Mouse (Mus musculus) midbrain, embryonic 12.5 days (tissue): ENCODE measurements at regions not wholly inside any gene's neighbourhood (a gene's known extent, or its start where the extent isn't known, plus 50 kb on each side); places are given as distances from the start of the nearest gene placed in this dataset.

Experiments used
- ATAC-seq: fragments of 200-750 bp; cut with Nextera tagmentation; 2 replicates; pipeline ENCODE4 v1.8.0; 2017; ENCODE audit warnings: low read depth, moderate TSS enrichment, moderate library complexity; ENCODE audit not compliant: low FRiP score
- H3K27ac ChIP-seq: fragments of 300-500 bp; sonication (generic); replicated peaks from 2 replicates; pipeline ENCODE4 v1.5.1; 2016; ENCODE audit warnings: mild to moderate bottlenecking
- H3K27me3 ChIP-seq: fragments of 300-500 bp; sonication (generic); 2 replicates; pipeline ENCODE4 v1.6.1; 2016; ENCODE audit warnings: mild to moderate bottlenecking
- H3K36me3 ChIP-seq: fragments of 300-500 bp; sonication (generic); 2 replicates; pipeline ENCODE4 v1.6.1; 2016
- H3K4me1 ChIP-seq: fragments of 300-500 bp; sonication (generic); 2 replicates; pipeline ENCODE4 v1.6.1; 2016
- H3K4me2 ChIP-seq: fragments of 300-500 bp; sonication (generic); replicated peaks from 2 replicates; pipeline ENCODE4 v1.6.1; 2016; ENCODE audit warnings: mild to moderate bottlenecking, moderate library complexity
- H3K4me3 ChIP-seq: fragments of 300-500 bp; sonication (generic); 2 replicates; pipeline ENCODE4 v1.5.1; 2016; ENCODE audit warnings: mild to moderate bottlenecking
- H3K9ac ChIP-seq: fragments of 300-500 bp; sonication (generic); replicated peaks from 2 replicates; pipeline ENCODE4 v1.6.1; 2016; ENCODE audit warnings: mild to moderate bottlenecking, moderate library complexity
- H3K9me3 ChIP-seq: fragments of 300-500 bp; sonication (generic); 2 replicates; pipeline ENCODE4 v1.6.1; 2016; ENCODE audit warnings: mild to moderate bottlenecking
- WGBS: fragments of 180-500 bp; shearing (Covaris S2); methylation state at CpG from one replicate; pipeline ENCODE4 v1.1.7; 2016; 5-methylcytosine and 5-hydroxymethylcytosine counted together

- WGBS = 83% methylated on average over 4 of the region's 4 CpGs
- H3K9me3 ChIP-seq = no peaks in the 10 kb centered on the region
- H3K27ac ChIP-seq = no peak overlapping the region
- no peak overlapping the region for H3K4me3 ChIP-seq
- no peaks in the 10 kb centered on the region for H3K27me3 ChIP-seq
- no peak overlapping the region for H3K9ac ChIP-seq
- no peak for ATAC-seq
- H3K4me1 ChIP-seq = 0 out of 2 replicates have a peak, but pooled peaks cover 2% of the 10 kb centered on the region
- no peaks in the 10 kb centered on the region for H3K36me3 ChIP-seq
- no peak overlapping the region for H3K4me2 ChIP-seq
Measured at GRCm38 (mm10) chr3:149485406-149485805, 495.1 kb upstream of the Adgrl2 start.

DNA sequence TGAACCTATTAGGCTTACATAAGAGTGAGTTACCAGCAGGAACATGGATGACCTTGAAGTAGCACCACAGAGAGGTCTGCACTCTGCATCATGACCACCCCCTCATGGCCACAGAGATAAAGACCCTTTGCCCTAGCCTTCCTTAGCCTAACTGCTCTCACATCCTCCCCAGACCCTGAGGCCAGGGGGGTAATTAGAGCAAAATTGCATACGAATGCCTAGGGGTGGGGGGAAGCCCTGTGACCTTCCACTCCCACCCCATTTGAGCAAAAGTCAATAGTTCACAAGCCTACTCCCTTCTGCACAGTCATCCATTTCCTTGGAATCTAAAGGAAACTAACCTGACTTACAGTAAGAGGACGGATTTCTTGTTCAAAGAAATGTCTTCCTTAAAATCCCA, 494.0 kb upstream of the Adgrl2 start:
- H3K9me3 ChIP-seq = no peaks in the 10 kb centered on the region
- H3K4me1 ChIP-seq = 0 out of 2 replicates have a peak, but pooled peaks cover 2% of the 10 kb centered on the region
- H3K27me3 ChIP-seq = no peaks in the 10 kb centered on the region
- 70% methylated on average over 2 of the region's 2 CpGs for WGBS
- ATAC-seq = no peak
- H3K27ac ChIP-seq = no peak overlapping the region
- H3K36me3 ChIP-seq = no peaks in the 10 kb centered on the region
- no peak overlapping the region for H3K4me2 ChIP-seq
- no peak overlapping the region for H3K4me3 ChIP-seq
- H3K9ac ChIP-seq = no peak overlapping the region

GRCm38 (mm10) chr3:149476151-149476550, 485.8 kb upstream of the Adgrl2 start:
- Histone ChIP-seq H3K4me2 (no peak overlapping the region), H3K27ac (no peak overlapping the region), H3K4me1 (no peaks in the 10 kb centered on the region), H3K9ac (no peak overlapping the region), H3K9me3 (no peaks in the 10 kb centered on the region), H3K27me3 (no peaks in the 10 kb centered on the region), H3K36me3 (no peaks in the 10 kb centered on the region), H3K4me3 (no peak overlapping the region)
- no peak for ATAC-seq
- 82% methylated on average over 2 of the region's 2 CpGs for WGBS

- no peak overlapping the region for H3K4me2 ChIP-seq
- no peaks in the 10 kb centered on the region for H3K4me1 ChIP-seq
- no peak for ATAC-seq
- no peaks in the 10 kb centered on the region for H3K9me3 ChIP-seq
- H3K27ac ChIP-seq = no peak overlapping the region
- H3K27me3 ChIP-seq = no peaks in the 10 kb centered on the region
- no peaks in the 10 kb centered on the region for H3K36me3 ChIP-seq
- no peak overlapping the region for H3K4me3 ChIP-seq
- H3K9ac ChIP-seq = no peak overlapping the region
- 91% methylated on average over 5 of the region's 5 CpGs for WGBS
Measured at GRCm38 (mm10) chr3:149466973-149467372, 476.6 kb upstream of the Adgrl2 start.

- no peak for ATAC-seq
- no peak overlapping the region for H3K27ac ChIP-seq
- no peaks in the 10 kb centered on the region for H3K9me3 ChIP-seq
- H3K27me3 ChIP-seq = no peaks in the 10 kb centered on the region
- no peak overlapping the region for H3K4me3 ChIP-seq
- H3K9ac ChIP-seq = no peak overlapping the region
- H3K4me2 ChIP-seq = no peak overlapping the region
- WGBS = 93% methylated on average over 5 of the region's 5 CpGs
- H3K4me1 ChIP-seq = no peaks in the 10 kb centered on the region
- H3K36me3 ChIP-seq = no peaks in the 10 kb centered on the region
Measured at GRCm38 (mm10) chr3:149464603-149465002, 474.2 kb upstream of the Adgrl2 start.

- peak; percentile 56 for ATAC-seq
- Histone ChIP-seq H3K4me1 (no peaks in the 10 kb centered on the region), H3K9ac (no peak overlapping the region), H3K36me3 (no peaks in the 10 kb centered on the region), H3K4me2 (no peak overlapping the region), H3K4me3 (no peak overlapping the region), H3K27ac (no peak overlapping the region), H3K27me3 (no peaks in the 10 kb centered on the region), H3K9me3 (no peaks in the 10 kb centered on the region)
- WGBS = 63% methylated on average over 2 of the region's 2 CpGs
Measured at GRCm38 (mm10) chr3:149462121-149462541, 471.8 kb upstream of the Adgrl2 start.

DNA sequence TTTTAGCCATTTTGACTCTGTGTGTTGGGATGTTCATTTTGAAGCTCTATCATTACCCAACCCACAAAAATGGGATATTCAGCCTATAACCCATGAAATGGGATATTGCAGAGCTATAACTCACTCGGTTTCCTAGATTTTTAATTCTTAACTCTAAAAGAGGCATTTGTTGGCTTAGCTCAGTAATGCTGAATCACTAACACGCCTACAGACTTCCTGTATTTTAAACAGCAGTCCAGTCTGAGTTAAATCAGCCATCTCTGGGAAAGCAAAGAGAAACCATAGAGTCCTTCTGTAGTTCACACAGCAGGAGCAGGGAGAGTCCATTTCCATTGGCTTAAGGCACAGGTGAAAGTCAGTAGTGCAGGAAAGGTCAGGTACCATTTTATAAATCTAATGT, 471.3 kb upstream of the Adgrl2 start:
- WGBS = 81% methylated on average over 2 of the region's 2 CpGs
- no peaks in the 10 kb centered on the region for H3K27me3 ChIP-seq
- H3K36me3 ChIP-seq = no peaks in the 10 kb centered on the region
- ATAC-seq = no peak
- no peak overlapping the region for H3K9ac ChIP-seq
- no peak overlapping the region for H3K4me3 ChIP-seq
- no peaks in the 10 kb centered on the region for H3K9me3 ChIP-seq
- no peak overlapping the region for H3K27ac ChIP-seq
- H3K4me2 ChIP-seq = no peak overlapping the region
- H3K4me1 ChIP-seq = no peaks in the 10 kb centered on the region

DNA sequence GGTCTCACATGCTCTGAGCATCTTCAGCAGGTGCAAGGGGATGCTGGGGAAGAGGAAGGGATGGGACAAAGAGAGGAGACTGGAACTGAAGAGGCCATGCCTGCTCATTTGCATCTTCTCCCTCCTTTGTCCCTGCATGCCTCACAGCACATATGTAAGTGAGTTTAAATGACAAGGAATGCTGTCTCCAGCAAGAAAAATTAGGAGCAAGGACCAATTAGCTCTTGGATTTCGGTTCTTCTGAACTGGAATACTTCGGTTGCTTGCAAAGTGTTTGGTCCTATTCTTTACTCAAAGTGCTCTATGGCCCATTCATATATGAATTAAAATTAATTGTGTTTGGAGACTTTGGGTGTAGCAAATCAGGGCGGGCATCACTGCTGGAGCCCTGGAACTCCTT, 459.0 kb upstream of the Adgrl2 start:
- no peak overlapping the region for H3K27ac ChIP-seq
- peaks cover 3% of the 10 kb centered on the region; the same call in 1 of the 2 replicates for H3K27me3 ChIP-seq
- no peaks in the 10 kb centered on the region for H3K9me3 ChIP-seq
- H3K4me2 ChIP-seq = no peak overlapping the region
- no peak overlapping the region for H3K9ac ChIP-seq
- peaks cover 5% of the 10 kb centered on the region; the same call in 1 of the 2 replicates for H3K4me1 ChIP-seq
- H3K36me3 ChIP-seq = no peaks in the 10 kb centered on the region
- H3K4me3 ChIP-seq = no peak overlapping the region
- 84% methylated on average over 3 of the region's 3 CpGs for WGBS
- ATAC-seq = no peak

DNA sequence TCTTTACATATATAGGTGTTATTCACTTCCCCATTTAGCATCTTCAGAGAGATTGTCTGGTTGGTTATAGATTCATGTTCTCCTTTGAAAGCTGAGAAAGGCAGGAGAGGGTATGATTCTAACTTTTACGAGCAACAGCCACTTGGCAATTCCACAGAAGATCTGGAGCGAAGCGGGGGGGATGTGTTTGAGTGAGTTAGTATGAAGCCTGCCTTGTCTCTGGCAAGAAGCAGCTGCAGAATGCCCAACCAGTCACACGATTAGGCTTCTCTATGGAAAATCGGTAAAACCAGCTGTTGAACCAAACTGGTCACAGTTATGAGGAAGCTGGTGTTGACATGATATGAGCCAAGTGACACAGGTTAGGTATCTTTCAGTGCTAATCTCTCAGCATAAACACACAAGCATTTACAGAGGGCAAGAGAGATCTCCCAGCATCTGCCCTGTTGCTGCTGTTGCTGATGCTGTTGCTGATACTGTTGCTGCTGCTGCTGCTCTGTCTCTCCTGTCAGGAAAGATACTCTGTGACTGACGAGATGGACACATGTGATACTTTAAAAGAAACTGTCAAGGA, 455.7 kb upstream of the Adgrl2 start:
- peaks cover 11% of the 10 kb centered on the region for H3K4me1 ChIP-seq
- H3K4me3 ChIP-seq = no peak overlapping the region
- no peak for ATAC-seq
- H3K4me2 ChIP-seq = no peak overlapping the region
- H3K9ac ChIP-seq = no peak overlapping the region
- no peaks in the 10 kb centered on the region for H3K36me3 ChIP-seq
- no peak overlapping the region for H3K27ac ChIP-seq
- no peaks in the 10 kb centered on the region for H3K9me3 ChIP-seq
- H3K27me3 ChIP-seq = peaks cover 13% of the 10 kb centered on the region
- WGBS = 76% methylated on average over 6 of the region's 6 CpGs

GRCm38 (mm10) chr3:149444854-149445577, 454.7 kb upstream of the Adgrl2 start:
- Histone ChIP-seq H3K4me3 (peak overlapping the region; percentile 35), H3K27ac (peak overlapping the region; percentile 63; the same call in 1 of the 2 replicates), H3K4me1 (peaks cover 11% of the 10 kb centered on the region), H3K27me3 (peaks cover 13% of the 10 kb centered on the region), H3K9ac (0 out of 2 replicates have a peak overlapping the region, but pooled peaks have one; percentile 11), H3K36me3 (no peaks in the 10 kb centered on the region), H3K9me3 (no peaks in the 10 kb centered on the region), H3K4me2 (peak overlapping the region; percentile 53)
- ATAC-seq = peak; percentile 83
- 4% methylated on average over 15 of the region's 15 CpGs for WGBS

DNA sequence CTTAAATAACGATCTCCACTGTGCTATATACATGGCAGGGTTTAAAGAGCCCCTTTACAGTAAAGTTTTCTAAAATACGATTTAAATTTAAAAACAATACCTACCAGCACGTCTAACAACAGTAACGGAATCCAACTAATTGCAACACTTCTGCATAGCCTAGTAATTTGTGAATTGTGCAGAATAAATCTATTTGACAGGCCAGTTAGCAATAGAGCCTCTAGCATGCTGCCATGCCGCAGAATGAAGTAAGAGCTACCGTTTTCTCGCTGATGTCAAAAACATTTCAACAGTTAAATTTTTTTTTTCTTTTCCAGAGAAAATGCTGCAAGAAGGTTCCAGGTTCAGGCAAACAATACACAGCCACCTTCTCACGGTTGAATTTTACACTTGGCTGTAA, 454.0 kb upstream of the Adgrl2 start:
- Histone ChIP-seq H3K4me2 (peak overlapping the region; percentile 53), H3K4me1 (peaks cover 11% of the 10 kb centered on the region), H3K27me3 (peaks cover 13% of the 10 kb centered on the region), H3K27ac (no peak overlapping the region), H3K9ac (no peak overlapping the region), H3K9me3 (no peaks in the 10 kb centered on the region), H3K4me3 (peak overlapping the region; percentile 35), H3K36me3 (no peaks in the 10 kb centered on the region)
- no peak for ATAC-seq
- 69% methylated on average over 8 of the region's 8 CpGs for WGBS

- Histone ChIP-seq H3K27me3 (peaks cover 12% of the 10 kb centered on the region), H3K9ac (no peak overlapping the region), H3K4me1 (peaks cover 11% of the 10 kb centered on the region), H3K27ac (no peak overlapping the region), H3K9me3 (no peaks in the 10 kb centered on the region), H3K36me3 (no peaks in the 10 kb centered on the region), H3K4me3 (no peak overlapping the region), H3K4me2 (no peak overlapping the region)
- no peak for ATAC-seq
Measured at GRCm38 (mm10) chr3:149441227-149441626, 450.9 kb upstream of the Adgrl2 start.
